Mouse (Mus musculus): ENCODE data around the gene Zfp653.

DNA sequence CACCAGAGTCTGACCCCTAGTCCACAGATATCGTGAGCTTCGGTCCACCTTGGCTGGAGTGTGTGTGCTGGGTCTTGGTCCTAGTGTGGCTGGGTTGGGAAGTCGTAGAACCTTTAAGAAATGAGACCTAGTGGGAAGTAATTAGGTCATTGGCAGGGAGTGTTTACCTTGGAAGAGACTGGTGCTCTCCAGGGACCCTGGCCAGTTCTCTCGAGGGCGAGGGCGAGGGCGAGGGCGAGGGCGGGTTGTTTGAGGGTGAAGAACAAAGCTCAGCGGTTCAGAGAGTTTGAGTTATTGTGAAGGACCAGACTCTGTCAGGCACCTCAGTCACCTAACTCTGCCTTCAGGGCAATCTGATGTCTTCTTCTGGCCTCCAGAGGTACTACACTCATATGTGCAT, 33.4 kb downstream of the Zfp653 start:
- TF ChIP-seq CTCF (IDR thresholded peaks at IDR 0.05; ENCODE audit: extremely low read depth, insufficient read length, insufficient replicate concordance, low read depth, low read length) (no peak), POLR2A (IDR thresholded peaks at IDR 0.05; ENCODE audit: low read depth, low read length) (no peak)

All from small intestine, adult 2 months (tissue).